ENCODE assay signal across 14 mouse cellular contexts in the genomic region with DNA sequence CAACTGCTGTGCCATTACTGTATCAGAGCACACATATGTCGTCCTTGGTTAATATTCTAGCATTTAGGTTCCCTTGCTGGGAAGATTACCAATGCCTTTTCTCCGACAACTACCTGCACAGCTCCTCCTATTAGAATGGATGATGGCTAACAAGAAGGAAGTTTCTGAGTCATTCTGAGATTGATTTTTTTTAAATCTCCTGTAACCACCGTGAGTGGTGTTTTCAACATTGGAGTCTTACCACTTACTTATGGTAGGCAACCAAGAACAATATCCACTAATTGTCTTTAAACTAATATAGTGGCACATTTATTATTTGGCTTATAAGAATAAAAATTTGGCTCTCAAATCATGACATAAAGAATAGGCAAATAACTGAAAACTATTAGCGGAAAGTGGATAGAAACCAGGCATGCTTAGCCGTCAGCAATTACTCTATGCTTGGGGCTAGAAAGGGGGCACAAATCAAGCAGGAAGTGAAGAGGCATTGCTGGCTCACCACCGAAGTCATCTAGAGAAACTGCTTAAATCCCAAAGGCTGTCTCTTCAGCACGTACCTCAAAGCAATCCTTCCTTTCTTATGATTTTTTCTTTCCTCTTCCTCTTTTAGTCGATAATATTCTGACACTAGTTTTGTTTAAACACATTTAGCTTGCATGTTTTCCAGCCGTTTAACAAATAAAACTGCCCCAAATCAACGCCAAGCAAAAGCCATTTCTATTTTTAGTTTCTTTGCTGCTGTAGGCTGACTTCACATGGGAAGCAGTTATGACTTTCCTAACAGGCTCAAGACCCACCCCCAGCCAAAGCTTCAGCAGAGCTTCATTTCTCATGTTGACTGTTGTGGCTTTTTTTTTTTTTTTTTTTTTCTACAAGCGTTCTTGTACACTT.
DNase-seq lines count a peak whose midpoint lies in the region; ATAC-seq and TF ChIP-seq lines count a peak whose summit lies in the region.
"Had no signal": no experiment of that assay in that cellular context is flagged by ENCODE, and none has a peak within 500 bp of the region (broad histone marks: within the 10 kb centered on the region; RNA-seq: fewer than 3 reads in every experiment).

No protein-coding gene starts in this region.

- H3K9ac ChIP-seq in heart, embryonic 16.5 days (ENCODE audit: low read length): no peak overlapping the region
- H3K9ac ChIP-seq in heart, embryonic 11.5 days (ENCODE audit: low read depth, low read length): no peak overlapping the region
- H3K9ac ChIP-seq in hindbrain, postnatal 0 days (replicated peaks; ENCODE audit: low read length): no peak overlapping the region
- H3K9ac ChIP-seq: limb, embryonic 15.5 days; midbrain, embryonic 15.5 days had no signal

- WGBS in heart, embryonic 16.5 days: 48% methylated on average over 11 of the region's 11 CpGs
- 68% methylated on average over 11 of the region's 11 CpGs for WGBS in heart, embryonic 11.5 days (ENCODE audit: insufficient replicate concordance)
- 81% methylated on average over 11 of the region's 11 CpGs for WGBS in hindbrain, postnatal 0 days

- no peaks in the 10 kb centered on the region for H3K4me1 ChIP-seq in heart, embryonic 16.5 days (ENCODE audit: control insufficient read depth, insufficient read depth, low read length)
- no peaks in the 10 kb centered on the region for H3K4me1 ChIP-seq in heart, embryonic 11.5 days (ENCODE audit: control insufficient read depth, insufficient read depth, low read length)
- no peaks in the 10 kb centered on the region for H3K4me1 ChIP-seq in hindbrain, postnatal 0 days (ENCODE audit: insufficient read depth, low read length)
- H3K4me1 ChIP-seq: limb, embryonic 15.5 days; midbrain, embryonic 15.5 days had no signal

- ATAC-seq in heart, embryonic 16.5 days (replicated peaks; ENCODE audit: extremely low read depth, insufficient read depth, low FRiP score): no peak
- no peak for ATAC-seq in heart, embryonic 11.5 days (replicated peaks; ENCODE audit: insufficient number of reproducible peaks, low FRiP score, low TSS enrichment)
- no peak for ATAC-seq in hindbrain, postnatal 0 days
- ATAC-seq: activated CD4-positive, CD25-positive, alpha-beta regulatory T cell, adult 4 months; midbrain, embryonic 15.5 days had no signal

- H3K27me3 ChIP-seq in heart, embryonic 16.5 days (ENCODE audit: control insufficient read depth, insufficient read depth, low read length): no peaks in the 10 kb centered on the region
- no peaks in the 10 kb centered on the region for H3K27me3 ChIP-seq in heart, embryonic 11.5 days (ENCODE audit: control insufficient read depth, insufficient read depth, low read length)
- H3K27me3 ChIP-seq in hindbrain, postnatal 0 days (ENCODE audit: insufficient read depth, low read length): no peaks in the 10 kb centered on the region
- H3K27me3 ChIP-seq: limb, embryonic 15.5 days; midbrain, embryonic 15.5 days had no signal

- no peak overlapping the region for H3K27ac ChIP-seq in heart, embryonic 16.5 days (ENCODE audit: low read length)
- no peak overlapping the region for H3K27ac ChIP-seq in heart, embryonic 11.5 days (ENCODE audit: low read depth, low read length)
- no peak overlapping the region for H3K27ac ChIP-seq in hindbrain, postnatal 0 days
- H3K27ac ChIP-seq: heart, adult 2 months; limb, embryonic 15.5 days; midbrain, embryonic 15.5 days had no signal

- no peaks in the 10 kb centered on the region for H3K36me3 ChIP-seq in heart, embryonic 16.5 days (ENCODE audit: control insufficient read depth, insufficient read depth)
- H3K36me3 ChIP-seq in heart, embryonic 11.5 days (ENCODE audit: control insufficient read depth, insufficient read depth, low read length): no peaks in the 10 kb centered on the region
- no peaks in the 10 kb centered on the region for H3K36me3 ChIP-seq in hindbrain, postnatal 0 days (ENCODE audit: insufficient read depth, low read length)
- H3K36me3 ChIP-seq: limb, embryonic 15.5 days; midbrain, embryonic 15.5 days had no signal

- TF ChIP-seq CTCF in hindbrain, postnatal 0 days (IDR thresholded peaks at IDR 0.05; ENCODE audit: low read depth): no peak

- H3K4me3 ChIP-seq in heart, embryonic 16.5 days (ENCODE audit: low read length): no peak overlapping the region; the same call in 1 of the 2 replicates
- no peak overlapping the region for H3K4me3 ChIP-seq in heart, embryonic 11.5 days (ENCODE audit: low read depth, low read length)
- H3K4me3 ChIP-seq in hindbrain, postnatal 0 days (ENCODE audit: low read length): no peak overlapping the region
- H3K4me3 ChIP-seq: heart, adult 2 months; limb, embryonic 15.5 days; midbrain, embryonic 15.5 days had no signal

- peak overlapping the region; percentile 35; the same call in 1 of the 2 replicates for H3K4me2 ChIP-seq in heart, embryonic 16.5 days (ENCODE audit: low read depth, low read length)
- H3K4me2 ChIP-seq in heart, embryonic 11.5 days: no peak overlapping the region
- no peak overlapping the region for H3K4me2 ChIP-seq in hindbrain, postnatal 0 days (ENCODE audit: low read depth, low read length)
- H3K4me2 ChIP-seq: limb, embryonic 15.5 days; midbrain, embryonic 15.5 days had no signal

- 0 out of 2 replicates have a peak, but pooled peaks cover 2% of the 10 kb centered on the region for H3K9me3 ChIP-seq in heart, embryonic 16.5 days (replicated peaks; ENCODE audit: control insufficient read depth, low read length)
- no peaks in the 10 kb centered on the region for H3K9me3 ChIP-seq in heart, embryonic 11.5 days (replicated peaks; ENCODE audit: control insufficient read depth, low read length)
- H3K9me3 ChIP-seq in hindbrain, postnatal 0 days (ENCODE audit: low read length): no peaks in the 10 kb centered on the region
- H3K9me3 ChIP-seq: limb, embryonic 15.5 days; midbrain, embryonic 15.5 days had no signal

- DNase-seq in A20 (ENCODE audit: low read depth, low spot score): peak; percentile 83
- peak; percentile 45 for DNase-seq in adipocyte (ENCODE audit: low spot score)
- peak; percentile 45 for DNase-seq in lung, postnatal 36 days
- DNase-seq in right cerebral cortex, adult 18-20 months: no peak
- no peak for DNase-seq in hindbrain, postnatal 0 days (ENCODE audit: low spot score)
- no peak for DNase-seq in cerebellum, adult 18-20 months
- DNase-seq: embryo, embryonic 11 days; kidney, adult 9 months had no signal

Comparison
In these comparisons a context has a peak if more than half of its experiments do, and no peak if none do; other contexts are left out.
1. DNase-seq: peak in A20 (single experiment), adipocyte (single experiment) and lung, postnatal 36 days (single experiment); none in right cerebral cortex, adult 18-20 months (single experiment), hindbrain, postnatal 0 days (single experiment) and cerebellum, adult 18-20 months (0 of 2).